In genomic region chr2:143980781-143981398, GRCm38 (mm10) we compare ENCODE assay signal across 8 mouse cellular contexts. TPM values are rescaled to one million over a fixed set of nuclear protein-coding genes. Genes with fewer than 3 reads are reported as not detected.
DNase-seq lines count a peak whose midpoint lies in the region; ATAC-seq and TF ChIP-seq lines count a peak whose summit lies in the region.

No protein-coding gene starts in this region.

- H3K9ac ChIP-seq in limb, embryonic 14.5 days (ENCODE audit: low read depth, low read length, severe bottlenecking): no peak overlapping the region
- H3K9ac ChIP-seq in midbrain, embryonic 16.5 days (ENCODE audit: low read depth, low read length): no peak overlapping the region

- H3K4me3 ChIP-seq in C2C12 (ENCODE audit: insufficient read depth, poor library complexity, severe bottlenecking): no peak overlapping the region
- H3K4me3 ChIP-seq in kidney, adult 2 months (ENCODE audit: insufficient read depth, low read depth, low read length): no peak overlapping the region
- H3K4me3 ChIP-seq in limb, embryonic 14.5 days (replicated peaks; ENCODE audit: low read length): no peak overlapping the region
- no peak overlapping the region for H3K4me3 ChIP-seq in midbrain, embryonic 16.5 days (ENCODE audit: low read depth, low read length)

- H3K36me3 ChIP-seq in C2C12 (ENCODE audit: control insufficient read depth, insufficient read depth): peaks cover 59% of the 10 kb centered on the region
- no peaks in the 10 kb centered on the region for H3K36me3 ChIP-seq in kidney, adult 2 months (ENCODE audit: control insufficient read depth, insufficient read depth, low read length)
- H3K36me3 ChIP-seq in limb, embryonic 14.5 days (ENCODE audit: control insufficient read depth, insufficient read depth, low read length): peaks cover 62% of the 10 kb centered on the region
- H3K36me3 ChIP-seq in midbrain, embryonic 16.5 days (ENCODE audit: control insufficient read depth, insufficient read depth, low read length): no peaks in the 10 kb centered on the region

- H3K79me2 ChIP-seq in C2C12 (ENCODE audit: control insufficient read depth, insufficient read depth): peaks cover 98% of the 10 kb centered on the region

- peaks cover 55% of the 10 kb centered on the region for H3K79me3 ChIP-seq in C2C12 (ENCODE audit: low read depth)

- TF ChIP-seq CTCF in C2C12 (IDR thresholded peaks at IDR 0.05; ENCODE audit: control insufficient read depth, insufficient read depth, insufficient read length): peak; percentile 63
- peak; percentile 83 for TF ChIP-seq CTCF in kidney, adult 2 months (conservative IDR thresholded peaks at IDR 0.05; ENCODE audit: insufficient read depth, insufficient read length, low read depth, low read length)

- peak; percentile 57; the same call in 1 of the 2 replicates for ATAC-seq in limb, embryonic 14.5 days (ENCODE audit: low FRiP score, low read depth)
- peak; percentile 93 for ATAC-seq in midbrain, embryonic 16.5 days

- no peak overlapping the region for H3ac ChIP-seq in C2C12 (ENCODE audit: control insufficient read depth, insufficient read length, low read depth)

- peak; percentile 56 for DNase-seq in adipocyte (ENCODE audit: low spot score)
- peak; percentile 85 for DNase-seq in embryo, embryonic 10 days (ENCODE audit: low spot score)
- peak; percentile 29 to 46 for DNase-seq in gastrocnemius, postnatal 36 days
- peak; percentile 59 for DNase-seq in kidney, adult 2 months
- DNase-seq in limb, embryonic 14.5 days (ENCODE audit: low spot score): peak; percentile 68
- peak; percentile 63 to 87 for DNase-seq in spleen, postnatal 4 days (ENCODE audit: low spot score in 2 of 2)

- no peaks in the 10 kb centered on the region for H3K4me1 ChIP-seq in kidney, adult 2 months (ENCODE audit: control insufficient read depth, insufficient read depth, low read length)
- H3K4me1 ChIP-seq in limb, embryonic 14.5 days (ENCODE audit: control insufficient read depth, insufficient read depth, low read length): peaks cover 4% of the 10 kb centered on the region; the same call in 1 of the 2 replicates
- H3K4me1 ChIP-seq in midbrain, embryonic 16.5 days (ENCODE audit: control insufficient read depth, insufficient read depth, low read length): no peaks in the 10 kb centered on the region

- no peak overlapping the region for H3K4me2 ChIP-seq in limb, embryonic 14.5 days (replicated peaks; ENCODE audit: low read depth, low read length, severe bottlenecking)
- H3K4me2 ChIP-seq in midbrain, embryonic 16.5 days (ENCODE audit: low read length): no peak overlapping the region

- no peaks in the 10 kb centered on the region for H3K27me3 ChIP-seq in C2C12 (ENCODE audit: control insufficient read depth, insufficient read depth, insufficient read length)
- H3K27me3 ChIP-seq in kidney, adult 2 months (replicated peaks; ENCODE audit: control insufficient read depth, insufficient read depth, low read length): no peaks in the 10 kb centered on the region
- no peaks in the 10 kb centered on the region for H3K27me3 ChIP-seq in limb, embryonic 14.5 days (ENCODE audit: control insufficient read depth, insufficient read depth, low read length)
- H3K27me3 ChIP-seq in midbrain, embryonic 16.5 days (ENCODE audit: control insufficient read depth, insufficient read depth, low read depth, low read length): no peaks in the 10 kb centered on the region

- no peaks in the 10 kb centered on the region for H3K9me3 ChIP-seq in limb, embryonic 14.5 days (ENCODE audit: control insufficient read depth, low read length)
- no peaks in the 10 kb centered on the region for H3K9me3 ChIP-seq in midbrain, embryonic 16.5 days (replicated peaks; ENCODE audit: control insufficient read depth, low read length, poor library complexity, severe bottlenecking)

- no peak overlapping the region for H3K27ac ChIP-seq in kidney, adult 2 months (ENCODE audit: insufficient read depth, low read depth, low read length)
- H3K27ac ChIP-seq in limb, embryonic 14.5 days (replicated peaks; ENCODE audit: low read depth, low read length): no peak overlapping the region
- H3K27ac ChIP-seq in midbrain, embryonic 16.5 days (ENCODE audit: low read length): no peak overlapping the region

- intact Hi-C loops in gastrocnemius, postnatal 36 days (cut with DNase I): loop anchor here (1.0 kb wide), 1 partner anchor 114 kb away; no protein-coding TSS in a partner anchor

- TF ChIP-seq POLR2A in kidney, adult 2 months (IDR thresholded peaks at IDR 0.05; ENCODE audit: low read depth, low read length): no peak
- no peak for TF ChIP-seq POLR2A in limb, embryonic 14.5 days (IDR thresholded peaks at IDR 0.05; ENCODE audit: borderline replicate concordance, extremely low read depth, insufficient read depth, insufficient read length)

- WGBS in kidney, adult 2 months: 33% methylated on average over 6 of the region's 6 CpGs
- WGBS in limb, embryonic 14.5 days: 44% methylated on average over 6 of the region's 6 CpGs
- 41% methylated on average over 6 of the region's 6 CpGs for WGBS in midbrain, embryonic 16.5 days

TF ChIP-seq in C2C12, 6 proteins besides CTCF, POLR2A, EP300 and RAD21:
- TF ChIP-seq FOSL1 (IDR thresholded peaks at IDR 0.05; ENCODE audit: insufficient read depth, low read length, poor library complexity, severe bottlenecking) (no peak), MYOG (IDR thresholded peaks at IDR 0.05; ENCODE audit: control insufficient read depth, extremely low read depth, insufficient read length) (no peak), CEBPB (IDR thresholded peaks at IDR 0.05; ENCODE audit: low read depth) (no peak), MYOD1 (IDR thresholded peaks at IDR 0.05; ENCODE audit: control insufficient read depth, insufficient read length, low read depth) (no peak), MAX (IDR thresholded peaks at IDR 0.05) (no peak), USF1 (IDR thresholded peaks at IDR 0.05; ENCODE audit: low read depth) (no peak)

RNA-seq across cellular contexts. Expression of gene Rrbp1, which starts 30.2 kb away (rescaled TPM):
- 121 TPM for polyA plus RNA-seq in C2C12 (2012; fragmentation: generic; extraction: Trizol)
- total RNA-seq in gastrocnemius, postnatal 36 days (2021): 10 to 100 TPM; 40.8 to 43.1 TPM
- polyA plus RNA-seq in kidney, adult 2 months (2012; rRNA removed): 61.7 and 69.2 TPM in 2 replicates
- 194 and 325 TPM in 2 replicates for polyA plus RNA-seq in limb, embryonic 14.5 days (2012; rRNA removed)
- polyA plus RNA-seq in limb, embryonic 14.5 days (2014; fragmentation: Nextera tagmentation; extraction: Ambion mirVana): 185 and 200 TPM in 2 replicates
- polyA plus RNA-seq in midbrain, embryonic 16.5 days (2015; fragmentation: Nextera tagmentation; extraction: Ambion mirVana): 23.8 and 24.1 TPM in 2 replicates

RNA-seq across cellular contexts. Expression of gene Banf2, which starts 52.0 kb away (rescaled TPM):
- polyA plus RNA-seq in C2C12 (2012; fragmentation: generic; extraction: Trizol): not detected
- not detected for total RNA-seq in gastrocnemius, postnatal 36 days (2021)
- not detected in 2 replicates for polyA plus RNA-seq in kidney, adult 2 months (2012; rRNA removed)
- not detected in 2 replicates for polyA plus RNA-seq in limb, embryonic 14.5 days (2012; rRNA removed)
- polyA plus RNA-seq in limb, embryonic 14.5 days (2014; fragmentation: Nextera tagmentation; extraction: Ambion mirVana): not detected in 2 replicates
- polyA plus RNA-seq in midbrain, embryonic 16.5 days (2015; fragmentation: Nextera tagmentation; extraction: Ambion mirVana): not detected in 2 replicates
